Mouse (Mus musculus): ENCODE results near the gene Ntrk2.

The Ntrk2 gene

GRCm38 (mm10) chr13:58923496-58923895, 117.1 kb downstream of the Ntrk2 start:
- no peak for DNase-seq (ENCODE audit: low read depth, low spot score)

GRCm38 (mm10) chr13:58924486-58924885, 118.1 kb downstream of the Ntrk2 start:
- DNase-seq (ENCODE audit: low read depth, low spot score), result no peak

- DNase-seq (ENCODE audit: low read depth, low spot score), result no peak
Observed at GRCm38 (mm10) chr13:58927186-58927585, 120.8 kb downstream of the Ntrk2 start.

- DNase-seq (ENCODE audit: low read depth, low spot score), result no peak
Observed at GRCm38 (mm10) chr13:58927656-58928226, 121.4 kb downstream of the Ntrk2 start.

- DNase-seq (ENCODE audit: low read depth, low spot score), result no peak
Observed at GRCm38 (mm10) chr13:58928668-58929436, 122.5 kb downstream of the Ntrk2 start.

GRCm38 (mm10) chr13:58930161-58930560, 123.8 kb downstream of the Ntrk2 start:
- no peak for DNase-seq (ENCODE audit: low read depth, low spot score)

- DNase-seq (ENCODE audit: low read depth, low spot score), result no peak
Observed at GRCm38 (mm10) chr13:58933126-58933525, 126.8 kb downstream of the Ntrk2 start.

- DNase-seq (ENCODE audit: low read depth, low spot score), result no peak
Observed at GRCm38 (mm10) chr13:58934576-58935110, 128.3 kb downstream of the Ntrk2 start.

GRCm38 (mm10) chr13:58935956-58936495, 129.7 kb downstream of the Ntrk2 start:
- no peak for DNase-seq (ENCODE audit: low read depth, low spot score)

- no peak for DNase-seq (ENCODE audit: low read depth, low spot score)
Observed at GRCm38 (mm10) chr13:58937884-58938283, 131.5 kb downstream of the Ntrk2 start.

GRCm38 (mm10) chr13:58938464-58938863, 132.1 kb downstream of the Ntrk2 start:
- DNase-seq (ENCODE audit: low read depth, low spot score), result no peak

GRCm38 (mm10) chr13:58940208-58940607, 133.8 kb downstream of the Ntrk2 start:
- no peak for DNase-seq (ENCODE audit: low read depth, low spot score)

GRCm38 (mm10) chr13:58940798-58941197, 134.4 kb downstream of the Ntrk2 start:
- DNase-seq (ENCODE audit: low read depth, low spot score), result no peak

- DNase-seq (ENCODE audit: low read depth, low spot score), result no peak
Observed at GRCm38 (mm10) chr13:58945781-58946180, 139.4 kb downstream of the Ntrk2 start.

- no peak for DNase-seq (ENCODE audit: low read depth, low spot score)
Observed at GRCm38 (mm10) chr13:58946589-58946988, 140.2 kb downstream of the Ntrk2 start.

- DNase-seq (ENCODE audit: low read depth, low spot score), result no peak
Observed at GRCm38 (mm10) chr13:58947056-58947455, 140.7 kb downstream of the Ntrk2 start.

GRCm38 (mm10) chr13:58954331-58954730, 148.0 kb downstream of the Ntrk2 start:
- no peak for DNase-seq (ENCODE audit: low read depth, low spot score)

- no peak for DNase-seq (ENCODE audit: low read depth, low spot score)
Observed at GRCm38 (mm10) chr13:58954764-58955163, 148.4 kb downstream of the Ntrk2 start.

- DNase-seq (ENCODE audit: low read depth, low spot score), result no peak
Observed at GRCm38 (mm10) chr13:58955237-58955777, 148.9 kb downstream of the Ntrk2 start.

GRCm38 (mm10) chr13:58958171-58958904, 152.0 kb downstream of the Ntrk2 start:
- DNase-seq (ENCODE audit: low read depth, low spot score), result no peak

GRCm38 (mm10) chr13:58960321-58960720, 154.0 kb downstream of the Ntrk2 start:
- no peak for DNase-seq (ENCODE audit: low read depth, low spot score)

Data from 3T3-L1 (cell line).